Mouse (Mus musculus) stomach, postnatal 0 days (tissue): ENCODE measurements around the gene Krt82.

ENCODE experiments used
- CTCF ChIP-seq: IDR thresholded peaks from 2 replicates; pipeline ENCODE4 v1.5.1; 2016; ENCODE audit warnings: antibody characterized with exemption, low read depth, mild to moderate bottlenecking, moderate library complexity
- EP300 ChIP-seq: optimal IDR thresholded peaks from 2 replicates; pipeline ENCODE3; 2016; ENCODE audit warnings: antibody characterized with exemption

DNA sequence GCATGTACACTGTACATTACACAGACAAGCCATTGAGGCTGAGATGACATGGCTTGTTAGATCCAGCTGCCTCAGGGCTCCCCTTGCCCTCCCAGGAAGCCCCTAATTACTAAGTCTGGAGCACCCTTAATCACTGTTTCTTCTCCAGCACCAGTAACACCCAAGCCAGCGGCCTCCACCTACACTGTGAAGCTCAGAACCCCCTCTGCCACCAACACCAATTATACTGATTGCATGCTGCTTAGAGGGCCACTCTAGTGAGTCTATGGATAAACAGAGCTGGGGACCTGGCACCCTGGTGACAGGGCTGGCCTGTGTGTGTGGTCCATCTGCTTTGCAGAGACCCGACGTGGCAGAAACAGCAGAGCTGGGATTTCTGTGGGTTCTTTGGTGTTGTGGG is 6.0 kb downstream of the Krt82 start:
- TF ChIP-seq EP300 (no peak), CTCF (no peak)
